Mouse (Mus musculus) ES-Bruce4 (cell line): ENCODE measurements around the gene Cars2. TPM values are rescaled to one million over a fixed set of nuclear protein-coding genes. Genes with fewer than 3 reads are reported as not detected.

Experiments
- H3K27ac ChIP-seq: 2 replicates; pipeline ENCODE4 v1.5.1; 2012; ENCODE audit warnings: low read length, inconsistent platforms; ENCODE audit not compliant: insufficient read depth
- H3K27me3 ChIP-seq: 2 replicates; pipeline ENCODE4 v1.6.1; 2012; ENCODE audit warnings: mild to moderate bottlenecking, low read length, inconsistent platforms; ENCODE audit not compliant: control insufficient read depth, poor library complexity, insufficient read depth, severe bottlenecking
- H3K36me3 ChIP-seq: 2 replicates; pipeline ENCODE4 v1.6.1; 2012; ENCODE audit warnings: inconsistent platforms, mild to moderate bottlenecking, low read length, moderate library complexity; ENCODE audit not compliant: control insufficient read depth, poor library complexity, insufficient read depth, severe bottlenecking
- H3K4me1 ChIP-seq: one replicate; pipeline ENCODE4 v1.8.1; 2011; ENCODE audit warnings: low read length; ENCODE audit not compliant: control insufficient read depth, insufficient read depth
- H3K4me3 ChIP-seq: 2 replicates; pipeline ENCODE4 v1.5.1; 2011; ENCODE audit warnings: low read depth, mild to moderate bottlenecking, low read length
- H3K9ac ChIP-seq: 2 replicates; pipeline ENCODE4 v1.6.1; 2012; ENCODE audit warnings: low read depth, mild to moderate bottlenecking, inconsistent platforms; ENCODE audit not compliant: poor library complexity, severe bottlenecking
- H3K9me3 ChIP-seq: replicated peaks from 2 replicates; pipeline ENCODE4 v1.6.1; 2012; ENCODE audit warnings: mild to moderate bottlenecking, low read length, inconsistent platforms; ENCODE audit not compliant: control insufficient read depth, poor library complexity, insufficient read depth, severe bottlenecking
- CTCF ChIP-seq: IDR thresholded peaks from one replicate; pipeline ENCODE4 v1.8.1; 2011; ENCODE audit warnings: low read depth, low read length
- EP300 ChIP-seq: IDR thresholded peaks from 2 replicates; pipeline ENCODE4 v1.6.1; 2011; ENCODE audit warnings: low read depth, low read length; ENCODE audit not compliant: insufficient read depth
- POLR2A ChIP-seq: IDR thresholded peaks from one replicate; pipeline ENCODE4 v1.8.1; 2011; ENCODE audit warnings: low read length; ENCODE audit not compliant: insufficient read depth
- polyA plus RNA-seq: library from polyadenylated mRNA; stranded (reverse); fragments of >200 nt; gene quantifications from 2 replicates; pipeline ENCODE4 v1.2.4, GENCODE M21; 2011; ENCODE audit warnings: low read depth; ENCODE audit not compliant: missing spikeins, insufficient read depth, insufficient read length

Cars2 gene
- polyA plus RNA-seq, 1 experiment, result 19.9 TPM

DNA sequence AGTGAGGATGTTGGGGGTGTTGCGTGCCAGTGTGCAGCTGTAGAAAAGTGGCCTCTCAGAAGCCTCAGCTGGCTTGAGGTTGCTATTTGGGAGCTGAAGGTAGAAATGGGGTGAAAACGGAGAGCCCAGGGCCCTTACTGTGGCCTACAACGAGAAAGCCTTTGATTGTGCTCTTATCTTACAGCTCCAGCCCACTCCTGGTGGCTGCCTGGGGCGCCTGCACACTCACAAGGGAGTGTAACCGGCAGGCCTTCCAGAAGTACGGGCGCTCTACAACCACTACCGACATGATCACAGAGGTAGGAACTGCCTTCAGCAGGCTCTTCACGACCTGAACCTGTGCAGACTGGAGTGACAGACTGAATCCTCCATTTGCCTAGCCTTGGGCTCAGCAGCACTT, 37.9 kb downstream of the Cars2 start:
- Histone ChIP-seq H3K36me3 (peaks cover 55% of the 10 kb centered on the region), H3K27ac (no peak overlapping the region), H3K4me3 (no peak overlapping the region), H3K9ac (no peak overlapping the region), H3K4me1 (no peaks in the 10 kb centered on the region), H3K27me3 (no peaks in the 10 kb centered on the region), H3K9me3 (no peaks in the 10 kb centered on the region)
- TF ChIP-seq EP300 (no peak), POLR2A (no peak)

- no peaks in the 10 kb centered on the region for H3K27me3 ChIP-seq
- no peak for TF ChIP-seq CTCF
- no peak for TF ChIP-seq POLR2A
- TF ChIP-seq EP300, result no peak
- no peak overlapping the region for H3K9ac ChIP-seq
- no peaks in the 10 kb centered on the region for H3K4me1 ChIP-seq
- no peak overlapping the region for H3K27ac ChIP-seq
- no peak overlapping the region for H3K4me3 ChIP-seq
- no peaks in the 10 kb centered on the region for H3K9me3 ChIP-seq
- H3K36me3 ChIP-seq, result peaks cover 53% of the 10 kb centered on the region
These were observed 39.6 kb downstream of the Cars2 start for GRCm38 (mm10) chr8:11510971-11511370.

- Histone ChIP-seq H3K9ac (no peak overlapping the region), H3K9me3 (no peaks in the 10 kb centered on the region), H3K4me3 (no peak overlapping the region), H3K4me1 (no peaks in the 10 kb centered on the region), H3K36me3 (peaks cover 58% of the 10 kb centered on the region), H3K27ac (no peak overlapping the region), H3K27me3 (no peaks in the 10 kb centered on the region)
- TF ChIP-seq CTCF (no peak), POLR2A (no peak), EP300 (no peak)
These were observed 41.7 kb downstream of the Cars2 start for GRCm38 (mm10) chr8:11508880-11509279.

DNA sequence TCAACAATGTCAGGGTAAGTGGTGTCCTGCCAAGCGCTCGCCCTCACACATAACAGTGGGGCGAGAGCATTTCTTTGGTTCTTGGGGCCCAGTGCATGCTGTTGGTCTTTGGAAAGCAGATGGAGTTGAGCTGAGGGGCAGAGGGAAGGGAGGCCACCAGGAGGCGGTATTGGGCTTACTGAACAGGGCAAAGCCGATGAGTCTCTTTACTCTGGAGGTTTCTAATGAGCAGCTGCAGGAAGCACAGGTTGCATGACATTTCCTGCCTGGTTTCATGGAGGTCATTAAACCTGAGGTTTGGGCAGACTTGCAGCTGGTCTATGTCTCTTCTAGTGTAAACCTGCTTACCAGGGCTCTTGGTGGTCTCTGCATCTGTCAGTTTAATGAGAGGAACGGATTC, 43.8 kb downstream of the Cars2 start:
- TF ChIP-seq POLR2A (no peak), EP300 (no peak), CTCF (peak; percentile 75)
- Histone ChIP-seq H3K36me3 (peaks cover 47% of the 10 kb centered on the region), H3K4me1 (no peaks in the 10 kb centered on the region), H3K4me3 (no peak overlapping the region), H3K27ac (no peak overlapping the region), H3K9ac (no peak overlapping the region), H3K9me3 (no peaks in the 10 kb centered on the region), H3K27me3 (no peaks in the 10 kb centered on the region)

- no peak overlapping the region for H3K4me3 ChIP-seq
- TF ChIP-seq POLR2A, result no peak
- TF ChIP-seq EP300, result no peak
- no peak for TF ChIP-seq CTCF
- no peaks in the 10 kb centered on the region for H3K9me3 ChIP-seq
- H3K27me3 ChIP-seq, result no peaks in the 10 kb centered on the region
- no peak overlapping the region for H3K27ac ChIP-seq
- H3K36me3 ChIP-seq, result peaks cover 39% of the 10 kb centered on the region
- H3K9ac ChIP-seq, result no peak overlapping the region
- H3K4me1 ChIP-seq, result no peaks in the 10 kb centered on the region
These were observed 44.5 kb downstream of the Cars2 start for GRCm38 (mm10) chr8:11506074-11506473.

- TF ChIP-seq POLR2A (no peak), EP300 (no peak), CTCF (no peak)
- no peaks in the 10 kb centered on the region for H3K4me1 ChIP-seq
- no peak overlapping the region for H3K27ac ChIP-seq
- no peaks in the 10 kb centered on the region for H3K9me3 ChIP-seq
- no peak overlapping the region for H3K9ac ChIP-seq
- no peak overlapping the region for H3K4me3 ChIP-seq
- H3K27me3 ChIP-seq, result no peaks in the 10 kb centered on the region
- peaks cover 20% of the 10 kb centered on the region for H3K36me3 ChIP-seq
These were observed 46.9 kb downstream of the Cars2 start for GRCm38 (mm10) chr8:11503476-11504232.
